Mouse (Mus musculus): ENCODE data around the gene Mon2. TPM values are rescaled to one million over a fixed set of nuclear protein-coding genes. Genes with fewer than 3 reads are reported as not detected.

Mon2 gene
- polyA plus RNA-seq, 1 experiment from 2014 or later = 7.5 TPM

DNA sequence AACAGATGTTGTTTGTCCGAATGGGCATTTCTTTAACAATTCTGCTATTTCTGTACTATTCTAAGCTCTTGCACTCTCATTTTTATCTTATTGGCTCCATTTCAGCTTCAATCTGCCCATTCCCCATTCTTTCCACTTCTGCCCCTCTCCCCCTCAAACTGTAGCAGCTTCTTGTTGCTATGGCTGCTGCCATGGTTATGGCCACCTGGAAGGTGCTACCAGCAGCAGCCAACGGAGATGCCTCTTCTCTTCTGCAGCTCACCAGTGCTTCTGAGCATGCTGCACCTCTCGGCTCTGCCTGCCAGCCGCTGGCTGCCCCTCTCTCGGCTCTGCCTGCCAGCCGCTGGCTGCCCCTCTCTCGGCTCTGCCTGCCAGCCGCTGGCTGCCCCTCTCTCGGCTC lies 8.0 kb upstream of the Mon2 start:
- Histone ChIP-seq H3K9ac (ENCODE audit: low read depth, low read length) (no peak overlapping the region), H3K4me1 (ENCODE audit: control insufficient read depth, low read depth, low read length) (no peaks in the 10 kb centered on the region), H3K4me2 (ENCODE audit: low read depth, low read length) (no peak overlapping the region), H3K36me3 (ENCODE audit: control insufficient read depth, insufficient read depth) (no peaks in the 10 kb centered on the region), H3K27ac (ENCODE audit: low read length) (no peak overlapping the region), H3K4me3 (ENCODE audit: low read depth, low read length) (no peak overlapping the region), H3K9me3 (replicated peaks; ENCODE audit: control insufficient read depth, low read length) (no peaks in the 10 kb centered on the region), H3K27me3 (ENCODE audit: control insufficient read depth, insufficient read depth, low read depth, low read length) (no peaks in the 10 kb centered on the region)
- WGBS (ENCODE audit: insufficient replicate concordance) = 67% methylated on average over 9 of the region's 9 CpGs
- ATAC-seq (ENCODE audit: low read depth) = no peak

DNA sequence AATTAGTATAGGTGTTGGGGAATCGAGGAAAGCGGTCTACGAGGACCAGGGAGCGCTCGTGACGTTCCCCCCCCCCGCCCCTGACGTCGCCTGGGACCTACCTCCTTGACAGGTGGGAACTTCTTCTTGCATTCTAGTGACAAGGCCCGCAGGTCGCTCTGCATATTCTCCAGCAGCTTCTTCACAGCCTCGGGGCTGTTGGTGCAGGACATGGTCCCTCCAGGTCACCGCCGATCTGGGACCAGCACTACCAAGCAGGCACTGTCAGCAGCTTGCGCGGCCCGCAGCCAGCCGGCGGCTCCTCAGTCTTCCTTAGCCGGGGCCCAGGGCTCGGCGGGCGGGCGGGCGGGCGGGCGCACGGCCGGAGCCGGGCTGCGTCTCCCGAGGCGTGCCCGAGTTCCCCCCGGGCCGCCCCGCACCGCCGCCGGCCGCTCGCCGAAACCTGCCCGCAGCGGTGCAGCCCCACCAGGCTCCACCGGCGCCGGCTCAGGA lies 508 bp downstream of the Mon2 start:
- under 1% methylated on average over 44 of the region's 48 CpGs for WGBS (ENCODE audit: insufficient replicate concordance)
- Histone ChIP-seq H3K27ac (ENCODE audit: low read length) (peak overlapping the region; percentile 75), H3K36me3 (ENCODE audit: control insufficient read depth, insufficient read depth) (no peaks in the 10 kb centered on the region), H3K4me1 (ENCODE audit: control insufficient read depth, low read depth, low read length) (peaks cover 18% of the 10 kb centered on the region), H3K9ac (ENCODE audit: low read depth, low read length) (peak overlapping the region; percentile 89), H3K4me2 (ENCODE audit: low read depth, low read length) (peak overlapping the region; percentile 57), H3K27me3 (ENCODE audit: control insufficient read depth, insufficient read depth, low read depth, low read length) (no peaks in the 10 kb centered on the region), H3K4me3 (ENCODE audit: low read depth, low read length) (peak overlapping the region; percentile 90), H3K9me3 (replicated peaks; ENCODE audit: control insufficient read depth, low read length) (no peaks in the 10 kb centered on the region)
- peak; percentile 68 for ATAC-seq (ENCODE audit: low read depth)

DNA sequence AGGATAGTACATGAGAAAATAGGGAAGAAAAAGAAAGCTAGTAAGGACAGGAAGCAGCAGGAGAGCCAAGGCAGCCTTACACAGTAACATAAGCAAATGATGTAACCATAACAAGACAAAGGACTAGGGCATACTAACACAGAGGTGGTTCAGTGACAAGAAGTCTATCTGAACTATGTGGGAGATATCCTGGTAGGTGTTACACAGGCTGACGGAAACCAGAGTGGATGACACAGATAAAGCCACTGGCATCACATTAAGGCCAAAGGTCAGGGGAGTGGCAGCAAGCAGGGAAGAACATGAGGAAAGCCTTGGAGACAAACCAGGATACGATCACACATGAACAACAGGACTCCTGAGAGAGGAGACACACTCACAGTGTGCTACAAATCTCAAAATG lies 4.3 kb downstream of the Mon2 start:
- H3K27ac ChIP-seq (ENCODE audit: low read length) = no peak overlapping the region

DNA sequence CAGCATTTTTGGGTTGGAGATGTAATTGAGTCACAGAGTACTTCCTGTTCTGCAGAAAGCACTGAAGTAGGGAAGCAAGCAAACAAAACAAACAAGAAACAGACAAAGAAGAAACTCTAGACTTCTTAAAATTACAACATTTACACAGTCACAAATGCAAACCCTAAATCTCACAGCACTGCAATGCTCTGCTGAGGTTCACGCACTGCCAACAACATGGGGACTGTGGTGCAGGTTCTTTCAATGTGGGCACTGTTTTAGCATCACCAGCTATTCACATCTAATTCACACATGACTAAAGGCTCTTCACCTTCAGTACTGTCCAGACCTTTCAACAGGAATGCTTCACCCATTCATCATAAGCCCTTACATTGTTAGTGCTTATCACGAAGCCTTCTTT lies 13.3 kb downstream of the Mon2 start:
- WGBS (ENCODE audit: insufficient replicate concordance) = 85% methylated on average over 2 of the region's 2 CpGs

More for the DNA sequence above, 4.3 kb downstream of the Mon2 start:
- Histone ChIP-seq H3K36me3 (ENCODE audit: control insufficient read depth, insufficient read depth) (no peaks in the 10 kb centered on the region), H3K27me3 (ENCODE audit: control insufficient read depth, insufficient read depth, low read depth, low read length) (no peaks in the 10 kb centered on the region), H3K9me3 (replicated peaks; ENCODE audit: control insufficient read depth, low read length) (no peaks in the 10 kb centered on the region), H3K4me3 (ENCODE audit: low read depth, low read length) (no peak overlapping the region), H3K4me1 (ENCODE audit: control insufficient read depth, low read depth, low read length) (peaks cover 16% of the 10 kb centered on the region), H3K9ac (ENCODE audit: low read depth, low read length) (no peak overlapping the region), H3K4me2 (ENCODE audit: low read depth, low read length) (no peak overlapping the region)
- 57% methylated on average over 2 of the region's 2 CpGs for WGBS (ENCODE audit: insufficient replicate concordance)
- ATAC-seq (ENCODE audit: low read depth) = no peak

DNA sequence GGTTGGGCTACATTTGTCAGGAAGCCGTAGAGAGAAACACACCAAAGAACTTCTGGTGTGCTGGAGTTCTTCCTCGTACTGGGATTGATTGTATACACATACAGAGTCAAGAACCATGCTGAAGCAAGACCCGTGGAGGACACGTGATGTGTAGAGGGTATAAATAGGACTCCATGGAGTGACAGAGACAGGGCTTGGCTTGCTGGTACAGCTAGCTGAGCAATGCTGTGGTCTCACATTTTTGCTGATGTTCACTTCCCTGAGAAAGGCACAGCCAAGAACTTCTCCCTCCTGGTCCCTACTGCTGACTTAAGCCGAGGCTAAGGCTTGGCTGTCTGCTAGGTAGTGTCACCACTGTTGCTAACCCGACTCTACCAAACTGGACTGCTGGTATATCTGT lies 15.5 kb downstream of the Mon2 start:
- WGBS (ENCODE audit: insufficient replicate concordance) = 75% methylated on average over 6 of the region's 6 CpGs
- Histone ChIP-seq H3K4me1 (ENCODE audit: control insufficient read depth, low read depth, low read length) (no peaks in the 10 kb centered on the region), H3K4me2 (ENCODE audit: low read depth, low read length) (no peak overlapping the region), H3K27me3 (ENCODE audit: control insufficient read depth, insufficient read depth, low read depth, low read length) (no peaks in the 10 kb centered on the region), H3K36me3 (ENCODE audit: control insufficient read depth, insufficient read depth) (no peaks in the 10 kb centered on the region), H3K9ac (ENCODE audit: low read depth, low read length) (no peak overlapping the region), H3K9me3 (replicated peaks; ENCODE audit: control insufficient read depth, low read length) (no peaks in the 10 kb centered on the region), H3K27ac (ENCODE audit: low read length) (no peak overlapping the region), H3K4me3 (ENCODE audit: low read depth, low read length) (no peak overlapping the region)
- ATAC-seq (ENCODE audit: low read depth) = peak; percentile 35; the same call in 1 of the 2 replicates

More for the DNA sequence above, 13.3 kb downstream of the Mon2 start:
- H3K9ac ChIP-seq (ENCODE audit: low read depth, low read length) = no peak overlapping the region
- no peaks in the 10 kb centered on the region for H3K4me1 ChIP-seq (ENCODE audit: control insufficient read depth, low read depth, low read length)
- no peak overlapping the region for H3K27ac ChIP-seq (ENCODE audit: low read length)
- H3K4me2 ChIP-seq (ENCODE audit: low read depth, low read length) = no peak overlapping the region
- H3K36me3 ChIP-seq (ENCODE audit: control insufficient read depth, insufficient read depth) = no peaks in the 10 kb centered on the region
- no peak overlapping the region for H3K4me3 ChIP-seq (ENCODE audit: low read depth, low read length)
- no peaks in the 10 kb centered on the region for H3K9me3 ChIP-seq (replicated peaks; ENCODE audit: control insufficient read depth, low read length)
- no peak for ATAC-seq (ENCODE audit: low read depth)
- no peaks in the 10 kb centered on the region for H3K27me3 ChIP-seq (ENCODE audit: control insufficient read depth, insufficient read depth, low read depth, low read length)

DNA sequence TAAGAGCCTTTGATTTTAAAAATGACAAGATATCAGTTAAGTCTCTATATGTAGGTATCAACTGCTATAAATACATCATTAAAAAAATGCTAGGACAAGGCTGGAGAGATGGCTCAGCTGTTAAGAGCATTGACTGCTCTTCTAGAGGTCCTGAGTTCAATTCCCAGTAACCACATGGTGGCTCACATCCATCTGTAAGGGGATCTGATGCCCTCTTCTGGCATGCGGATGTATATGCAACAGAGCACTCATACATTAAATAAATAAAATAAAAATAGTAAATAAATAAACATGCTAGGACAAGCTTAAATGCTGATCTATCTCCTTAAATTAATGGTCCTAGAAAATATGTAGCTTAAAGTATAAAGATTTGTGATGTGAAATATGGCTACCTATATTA lies 19.2 kb downstream of the Mon2 start:
- Histone ChIP-seq H3K36me3 (ENCODE audit: control insufficient read depth, insufficient read depth) (no peaks in the 10 kb centered on the region), H3K9ac (ENCODE audit: low read depth, low read length) (no peak overlapping the region), H3K27ac (ENCODE audit: low read length) (no peak overlapping the region), H3K4me2 (ENCODE audit: low read depth, low read length) (no peak overlapping the region), H3K4me3 (ENCODE audit: low read depth, low read length) (no peak overlapping the region), H3K27me3 (ENCODE audit: control insufficient read depth, insufficient read depth, low read depth, low read length) (no peaks in the 10 kb centered on the region), H3K4me1 (ENCODE audit: control insufficient read depth, low read depth, low read length) (no peaks in the 10 kb centered on the region), H3K9me3 (replicated peaks; ENCODE audit: control insufficient read depth, low read length) (no peaks in the 10 kb centered on the region)
- no peak for ATAC-seq (ENCODE audit: low read depth)
- 68% methylated on average over 1 of the region's 1 CpGs for WGBS (ENCODE audit: insufficient replicate concordance)

DNA sequence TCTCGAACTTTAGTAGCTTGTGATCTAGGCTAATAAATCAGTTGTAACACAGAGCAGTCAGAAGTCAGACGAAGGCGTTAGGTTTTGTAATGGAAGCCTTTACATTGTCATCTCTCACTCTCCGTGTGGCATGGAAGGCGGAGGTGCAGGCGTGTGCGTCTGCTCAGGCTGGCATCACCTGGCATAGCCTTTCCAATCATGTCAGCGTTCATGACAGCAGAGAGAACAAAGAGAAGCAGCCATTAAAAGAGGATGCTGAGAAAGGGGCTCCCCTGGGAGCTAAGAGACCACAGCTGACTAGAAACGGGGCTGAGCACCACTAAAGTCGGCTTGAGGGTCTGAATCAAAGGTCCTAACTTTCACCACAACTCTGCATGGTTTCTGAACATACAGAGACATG lies 19.8 kb downstream of the Mon2 start:
- Histone ChIP-seq H3K4me3 (ENCODE audit: low read depth, low read length) (no peak overlapping the region), H3K36me3 (ENCODE audit: control insufficient read depth, insufficient read depth) (no peaks in the 10 kb centered on the region), H3K4me2 (ENCODE audit: low read depth, low read length) (no peak overlapping the region), H3K4me1 (ENCODE audit: control insufficient read depth, low read depth, low read length) (no peaks in the 10 kb centered on the region), H3K9ac (ENCODE audit: low read depth, low read length) (no peak overlapping the region), H3K27ac (ENCODE audit: low read length) (no peak overlapping the region), H3K27me3 (ENCODE audit: control insufficient read depth, insufficient read depth, low read depth, low read length) (no peaks in the 10 kb centered on the region), H3K9me3 (replicated peaks; ENCODE audit: control insufficient read depth, low read length) (no peaks in the 10 kb centered on the region)
- ATAC-seq (ENCODE audit: low read depth) = no peak
- 83% methylated on average over 10 of the region's 10 CpGs for WGBS (ENCODE audit: insufficient replicate concordance)

DNA sequence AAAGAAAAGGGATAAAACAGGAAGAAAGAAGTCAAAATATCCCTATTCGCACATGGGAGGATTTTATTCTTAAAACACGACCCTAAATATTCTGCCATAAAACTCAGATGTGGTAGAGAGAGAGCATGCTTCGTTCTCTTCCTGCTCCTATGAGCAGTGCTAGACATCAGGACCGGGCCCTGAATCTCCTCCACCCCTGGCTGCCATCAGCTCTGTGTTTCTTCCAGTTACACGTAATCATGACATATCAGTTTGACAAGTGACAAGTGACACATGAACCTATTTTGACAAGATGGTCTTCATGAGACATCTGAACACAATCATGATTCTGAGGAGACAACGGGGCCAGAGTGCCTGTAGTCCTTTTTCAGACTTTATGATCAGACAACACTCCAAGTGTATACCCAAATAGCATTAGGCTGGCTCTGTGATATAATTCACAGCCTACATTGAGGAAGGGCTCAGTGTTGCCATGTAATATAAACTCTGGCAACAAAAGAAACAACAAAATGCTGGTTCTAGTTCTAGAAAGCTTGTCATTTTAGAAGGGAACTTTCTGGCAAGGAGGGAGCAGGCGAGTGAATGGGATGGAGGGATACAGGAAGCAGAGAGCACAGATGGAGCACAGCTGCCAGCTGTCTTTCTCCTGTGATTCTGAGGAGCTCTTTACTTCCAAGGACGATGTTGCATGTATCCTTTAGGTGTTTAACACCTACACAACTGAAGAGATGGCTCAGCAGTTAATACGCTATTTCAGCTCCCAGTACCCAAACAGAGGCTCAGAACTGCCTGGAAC lies 20.9 kb downstream of the Mon2 start:
- ATAC-seq (ENCODE audit: low read depth) = no peak
- H3K27ac ChIP-seq (ENCODE audit: low read length) = no peak overlapping the region
- H3K4me3 ChIP-seq (ENCODE audit: low read depth, low read length) = no peak overlapping the region
- no peaks in the 10 kb centered on the region; the same call in 1 of the 2 replicates for H3K36me3 ChIP-seq (ENCODE audit: control insufficient read depth, insufficient read depth)
- H3K4me1 ChIP-seq (ENCODE audit: control insufficient read depth, low read depth, low read length) = no peaks in the 10 kb centered on the region
- H3K9ac ChIP-seq (ENCODE audit: low read depth, low read length) = no peak overlapping the region
- H3K4me2 ChIP-seq (ENCODE audit: low read depth, low read length) = no peak overlapping the region
- H3K9me3 ChIP-seq (replicated peaks; ENCODE audit: control insufficient read depth, low read length) = no peaks in the 10 kb centered on the region
- 74% methylated on average over 9 of the region's 9 CpGs for whole genome bisulfite sequencing (ENCODE audit: insufficient replicate concordance)
- no peaks in the 10 kb centered on the region for H3K27me3 ChIP-seq (ENCODE audit: control insufficient read depth, insufficient read depth, low read depth, low read length)

DNA sequence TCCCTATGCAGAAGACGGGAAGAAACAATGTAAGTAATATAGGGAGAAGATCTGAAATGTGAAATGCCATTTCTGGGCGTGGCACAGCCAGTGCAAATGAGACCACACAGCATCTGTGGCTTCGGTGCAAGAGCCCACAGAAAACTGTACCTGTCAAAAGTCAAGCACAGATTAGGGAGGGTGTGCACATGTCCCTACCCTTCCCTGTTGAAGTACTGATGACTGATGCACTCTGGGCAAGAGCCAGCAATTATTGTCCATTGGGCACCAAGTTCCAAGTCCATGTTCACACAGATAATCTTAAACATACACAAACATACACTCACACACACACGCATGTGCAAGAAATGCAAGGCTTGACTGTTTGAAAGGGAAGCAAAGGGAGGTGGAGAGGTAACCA lies 22.7 kb downstream of the Mon2 start:
- Histone ChIP-seq H3K9me3 (replicated peaks; ENCODE audit: control insufficient read depth, low read length) (no peaks in the 10 kb centered on the region), H3K9ac (ENCODE audit: low read depth, low read length) (no peak overlapping the region), H3K27ac (ENCODE audit: low read length) (no peak overlapping the region), H3K4me1 (ENCODE audit: control insufficient read depth, low read depth, low read length) (no peaks in the 10 kb centered on the region), H3K27me3 (ENCODE audit: control insufficient read depth, insufficient read depth, low read depth, low read length) (no peaks in the 10 kb centered on the region), H3K4me2 (ENCODE audit: low read depth, low read length) (no peak overlapping the region), H3K4me3 (ENCODE audit: low read depth, low read length) (no peak overlapping the region), H3K36me3 (ENCODE audit: control insufficient read depth, insufficient read depth) (no peaks in the 10 kb centered on the region; the same call in 1 of the 2 replicates)
- ATAC-seq (ENCODE audit: low read depth) = no peak
- WGBS (ENCODE audit: insufficient replicate concordance) = 66% methylated on average over 4 of the region's 4 CpGs
